Mouse (Mus musculus): ENCODE data around the gene Lgals3bp. TPM values are rescaled to one million over a fixed set of nuclear protein-coding genes. Genes with fewer than 3 reads are reported as not detected.

The Lgals3bp gene
- total RNA-seq, 2 experiments from 2014 or later: 122 to 138 TPM

GRCm38 (mm10) chr11:118423266-118423971 is 21.5 kb upstream of the Lgals3bp start:
- peak; percentile 76 to 89 for DNase-seq

DNA sequence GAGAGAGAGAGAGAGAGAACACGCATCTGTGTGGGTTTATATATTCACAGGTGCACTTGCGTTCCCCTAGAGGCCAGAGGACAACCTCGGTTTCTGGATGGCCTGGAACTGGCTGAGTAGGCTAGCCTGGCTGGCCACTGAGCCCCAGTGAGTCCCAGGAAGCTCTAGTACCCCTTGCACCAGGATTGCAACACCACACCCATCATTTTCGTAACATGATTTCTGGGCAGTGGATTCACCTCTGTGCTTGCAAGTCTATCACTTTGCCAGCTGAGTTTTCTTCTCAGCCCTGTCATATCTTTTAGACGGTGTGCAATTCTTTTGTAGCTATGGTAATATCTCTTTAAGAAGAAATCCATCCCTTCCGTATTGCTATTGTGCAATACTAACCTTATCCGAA is 18.4 kb upstream of the Lgals3bp start:
- no peak for DNase-seq

- DNase-seq: peak; percentile 98
These were observed 17.1 kb upstream of the Lgals3bp start, which contains the start of gene Cant1 for GRCm38 (mm10) chr11:118418834-118419504. TSS of gene Cant1 (minus strand) at chr11:118419086.

- no peak for DNase-seq
These were observed 16.5 kb upstream of the Lgals3bp start for GRCm38 (mm10) chr11:118418442-118418833.

DNA sequence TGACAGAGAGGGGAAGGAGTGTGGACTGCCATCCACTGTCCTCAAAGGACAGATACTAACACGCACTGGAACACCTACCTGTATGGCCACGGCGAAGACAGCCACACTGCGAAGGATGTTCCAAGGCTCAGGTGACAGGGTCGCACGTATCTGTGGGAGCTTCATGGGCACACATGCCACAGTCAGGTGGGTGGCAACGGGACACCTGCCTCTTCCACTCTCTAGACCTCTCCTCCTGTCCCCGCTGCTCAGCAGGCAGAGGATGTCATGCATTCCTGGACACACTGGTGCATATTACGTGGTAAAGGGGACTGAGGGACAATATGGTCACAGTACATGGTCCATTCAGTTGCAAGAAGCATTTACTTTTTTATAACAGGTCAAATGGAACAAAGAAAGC is 15.6 kb upstream of the Lgals3bp start:
- no peak for DNase-seq

- peak in 1 of 2 experiments; percentile 43 for DNase-seq
These were observed 14.2 kb upstream of the Lgals3bp start for GRCm38 (mm10) chr11:118416046-118416445.

- no peak for DNase-seq
These were observed 13.7 kb upstream of the Lgals3bp start for GRCm38 (mm10) chr11:118415630-118416029.

- DNase-seq: no peak
These were observed 12.4 kb upstream of the Lgals3bp start for GRCm38 (mm10) chr11:118414270-118414669.

DNA sequence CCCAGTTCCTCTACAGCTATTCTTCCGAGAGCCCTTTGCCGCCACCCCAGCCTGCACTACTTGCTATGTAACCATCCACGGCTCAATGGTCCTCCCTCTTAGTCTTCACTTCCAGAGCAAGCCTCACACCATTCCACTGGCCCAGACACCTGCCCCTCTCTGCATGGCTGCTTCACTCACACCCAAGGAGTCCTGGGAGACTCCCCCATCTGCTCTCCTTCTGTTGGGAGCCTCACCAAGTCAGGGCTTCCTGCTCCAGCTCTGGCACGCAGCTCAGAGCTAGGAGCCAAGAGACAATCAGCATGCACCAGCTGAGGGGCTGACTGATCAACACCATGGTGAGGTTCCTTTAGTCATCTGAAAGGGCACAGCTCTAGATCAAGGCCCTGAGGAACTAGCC is 11.2 kb upstream of the Lgals3bp start:
- DNase-seq: no peak

DNA sequence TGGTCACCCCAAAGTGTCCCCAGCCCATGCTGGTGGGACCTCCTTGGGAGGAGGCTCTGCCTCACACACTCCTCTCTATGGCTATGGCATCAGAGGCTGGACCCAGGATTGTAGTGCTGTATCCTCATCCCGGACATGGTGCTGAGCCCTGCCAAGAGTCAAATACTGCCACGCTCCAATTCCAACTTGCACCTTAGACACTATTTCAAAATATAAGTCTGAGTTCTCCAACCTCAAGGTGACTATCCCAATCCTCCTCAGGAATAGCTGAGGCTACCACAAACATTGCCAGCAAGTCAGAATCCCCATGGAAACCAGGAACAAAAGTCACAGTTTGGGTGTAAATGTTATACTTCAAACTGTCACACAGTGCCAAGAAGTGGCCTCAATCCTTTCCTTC is 10.7 kb upstream of the Lgals3bp start:
- no peak for DNase-seq

- no peak for DNase-seq
These were observed 9.4 kb upstream of the Lgals3bp start for GRCm38 (mm10) chr11:118411271-118411670.

DNA sequence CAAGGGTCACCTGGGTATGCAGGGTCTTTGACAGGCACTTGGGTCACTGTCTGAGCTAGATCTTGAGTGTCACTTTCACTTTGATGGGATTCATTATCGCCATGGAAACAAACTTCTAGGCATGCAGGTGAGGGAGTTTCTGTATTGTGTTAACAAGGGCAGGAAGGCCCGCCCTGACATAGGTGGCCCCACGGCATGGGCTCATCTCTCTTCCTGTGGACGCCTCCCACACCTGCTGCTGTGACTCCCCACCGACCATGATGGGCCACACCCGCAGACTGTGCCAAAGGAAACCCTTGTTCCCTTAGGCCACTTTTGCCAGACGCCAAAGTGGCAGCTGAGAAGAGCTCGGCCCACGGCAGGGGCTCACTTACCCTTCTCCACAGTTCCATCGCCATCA is 8.6 kb upstream of the Lgals3bp start:
- no peak for DNase-seq

GRCm38 (mm10) chr11:118410073-118410444 is 8.2 kb upstream of the Lgals3bp start:
- DNase-seq: no peak

DNA sequence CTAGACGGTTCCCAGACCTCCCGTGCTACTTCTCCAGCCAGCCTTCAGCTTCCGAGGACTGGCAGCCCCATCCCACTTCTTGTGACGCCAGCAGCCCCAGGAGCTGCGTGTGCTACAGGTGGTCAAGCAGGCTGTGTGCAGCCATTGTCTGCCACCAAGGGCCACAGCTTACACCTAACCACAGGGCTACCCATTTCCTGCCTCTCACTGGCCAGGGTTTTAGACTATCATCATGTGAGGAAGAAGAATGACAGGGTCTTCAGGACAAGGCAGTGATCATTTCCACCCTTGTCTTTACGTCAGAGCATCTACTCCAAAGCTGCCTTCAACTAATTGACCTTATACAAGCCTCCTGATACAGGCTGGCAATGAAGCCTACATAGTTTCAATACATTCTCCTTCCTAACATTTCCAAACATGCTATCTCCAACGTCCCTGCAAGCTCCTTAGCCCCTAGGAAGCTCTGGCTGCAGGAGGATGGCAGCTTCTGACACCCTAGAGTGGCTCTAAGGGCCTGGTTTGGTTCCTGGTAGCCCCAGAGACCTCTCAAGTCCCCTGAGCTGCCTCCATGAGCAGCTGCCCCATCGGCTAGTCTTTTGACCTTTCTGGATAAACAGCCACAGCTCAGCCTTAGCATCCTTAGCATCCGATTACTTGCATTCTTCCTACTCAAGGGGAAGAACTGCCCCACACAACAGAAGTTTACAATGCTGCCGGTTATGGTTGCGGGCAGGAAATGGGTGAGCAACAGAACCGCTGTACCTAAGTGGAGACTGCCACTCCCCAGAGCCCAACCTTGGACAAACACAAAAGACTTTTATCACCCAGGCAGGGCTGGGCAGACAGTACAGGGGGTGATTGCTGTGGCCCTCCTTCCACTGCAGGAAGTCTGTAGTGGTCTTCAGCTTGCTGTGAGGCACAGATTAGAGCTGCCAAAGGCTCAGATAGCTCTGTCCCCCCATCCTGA is 7.5 kb upstream of the Lgals3bp start:
- no peak for DNase-seq

GRCm38 (mm10) chr11:118408051-118408740 is 6.3 kb upstream of the Lgals3bp start:
- no peak for DNase-seq

- peak in 1 of 2 experiments; percentile 73 for DNase-seq
These were observed 5.5 kb upstream of the Lgals3bp start for GRCm38 (mm10) chr11:118407318-118407910.

DNA sequence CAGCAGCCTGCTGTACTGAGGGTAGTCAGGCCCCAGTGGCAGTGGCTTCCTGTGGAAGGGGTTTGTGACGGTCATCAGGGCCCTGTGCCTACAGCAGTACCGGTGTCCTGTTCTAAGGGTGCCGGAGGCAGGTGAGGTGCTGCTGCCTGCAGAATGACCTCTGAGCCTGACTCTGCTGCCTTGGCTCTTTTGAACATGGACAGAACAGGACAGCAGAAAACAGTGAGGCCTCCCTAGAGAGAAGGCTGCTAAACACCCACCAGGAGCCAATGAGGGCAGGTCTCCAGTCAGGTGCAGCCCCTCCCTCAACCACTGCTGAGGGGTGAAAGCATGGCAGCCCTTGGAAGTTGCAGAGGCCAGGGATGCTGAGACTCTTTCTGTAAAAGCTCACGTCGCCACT is 4.6 kb upstream of the Lgals3bp start:
- DNase-seq: no peak

- no peak for DNase-seq
These were observed 3.4 kb upstream of the Lgals3bp start for GRCm38 (mm10) chr11:118405311-118405710.

DNA sequence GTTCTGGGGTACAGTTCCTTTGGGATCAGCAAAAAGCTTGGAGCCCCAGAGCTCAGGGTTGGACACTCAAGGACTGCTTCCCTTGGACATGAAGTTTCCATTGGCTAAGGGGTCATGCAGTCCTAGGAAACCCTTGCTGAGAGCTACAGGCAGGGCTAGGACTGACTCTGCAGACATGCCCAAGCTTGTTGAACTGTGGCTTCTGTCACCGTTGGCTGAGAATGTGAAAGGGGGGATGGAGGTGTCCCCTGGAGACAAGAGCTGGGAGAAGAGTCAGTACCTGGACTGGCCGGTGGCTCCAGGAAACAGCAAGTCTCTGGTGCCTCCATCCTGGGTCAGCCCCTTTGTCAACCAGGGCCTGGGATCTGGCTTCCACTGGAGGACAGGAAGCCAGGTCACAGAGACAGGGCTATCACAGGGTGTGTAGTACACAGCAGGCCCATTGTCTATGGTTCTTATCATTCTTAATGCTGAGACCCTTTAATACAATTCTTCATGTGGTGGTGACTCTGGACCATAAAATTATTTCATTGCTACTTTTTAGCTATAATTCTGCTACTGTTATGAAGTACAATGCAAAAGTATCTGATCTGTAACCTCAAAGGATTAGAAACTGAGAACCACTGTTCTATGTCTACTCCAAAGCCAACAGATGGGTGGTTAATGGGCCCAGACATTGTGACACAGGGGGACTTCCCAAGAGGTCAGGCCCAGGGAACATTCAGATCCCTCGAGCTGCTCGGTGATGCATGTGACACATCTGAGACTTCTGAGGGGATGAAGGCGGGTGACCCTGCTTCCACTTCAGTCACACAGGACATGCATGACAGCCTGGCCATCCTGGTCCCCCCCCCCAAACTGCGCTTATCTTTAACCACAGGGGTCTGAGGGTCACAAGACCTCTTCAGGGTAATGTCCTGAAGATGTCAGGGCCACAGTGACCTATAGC is 2.3 kb upstream of the Lgals3bp start:
- no peak for DNase-seq

DNA sequence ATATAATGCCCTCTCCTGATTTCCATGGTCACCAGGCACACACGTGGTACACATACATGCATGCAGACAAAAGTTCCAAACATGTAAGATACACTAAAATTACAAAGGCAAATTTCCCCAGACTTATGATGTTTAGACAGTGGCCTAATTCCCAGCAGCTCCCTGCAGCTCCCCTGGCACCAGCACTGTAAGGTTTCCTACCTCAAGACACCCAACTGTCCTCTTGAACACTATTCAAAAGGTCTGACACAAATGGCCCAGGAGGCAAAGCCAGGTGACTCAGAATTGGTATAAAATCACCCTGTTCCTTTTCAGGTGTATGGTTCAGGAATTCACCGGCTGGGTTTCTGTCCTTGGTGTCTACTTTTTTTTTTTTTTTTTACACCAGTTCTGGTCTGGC is 1.3 kb upstream of the Lgals3bp start:
- DNase-seq: no peak

All from adrenal gland, postnatal 36 days (tissue).